Mouse (Mus musculus): ENCODE data around the gene Fam171a2.

Fam171a2 gene

GRCm38 (mm10) chr11:102447497-102447896, at the start of gene Fam171a2:
Gene Fam171a2 (minus strand): TSS chr11:102447682.
- DNase-seq: peak; percentile 97

GRCm38 (mm10) chr11:102496732-102497131, 49.2 kb upstream of the Fam171a2 start:
- DNase-seq: peak; percentile 44

- peak; percentile 55 for DNase-seq
These were observed 48.7 kb upstream of the Fam171a2 start for GRCm38 (mm10) chr11:102496206-102496605.

- DNase-seq: peak; percentile 3
These were observed 48.3 kb upstream of the Fam171a2 start for GRCm38 (mm10) chr11:102495742-102496141.

- DNase-seq: peak; percentile 24
These were observed 47.6 kb upstream of the Fam171a2 start for GRCm38 (mm10) chr11:102495114-102495513.

- DNase-seq: peak; percentile 93
These were observed 46.7 kb upstream of the Fam171a2 start for GRCm38 (mm10) chr11:102494063-102494650.

- DNase-seq: peak; percentile 85
These were observed 45.8 kb upstream of the Fam171a2 start for GRCm38 (mm10) chr11:102493241-102493640.

- DNase-seq: peak; percentile 24
These were observed 40.4 kb upstream of the Fam171a2 start for GRCm38 (mm10) chr11:102487901-102488300.

- DNase-seq: peak; percentile 90
These were observed 39.4 kb upstream of the Fam171a2 start for GRCm38 (mm10) chr11:102486733-102487386.

- peak; percentile 80 for DNase-seq
These were observed 34.3 kb upstream of the Fam171a2 start for GRCm38 (mm10) chr11:102481779-102482178.

- DNase-seq: peak; percentile 82
These were observed 33.4 kb upstream of the Fam171a2 start for GRCm38 (mm10) chr11:102480897-102481296.

GRCm38 (mm10) chr11:102480111-102480510, 32.6 kb upstream of the Fam171a2 start:
- DNase-seq: peak; percentile 77

- peak; percentile 90 for DNase-seq
These were observed 32.1 kb upstream of the Fam171a2 start for GRCm38 (mm10) chr11:102479581-102479980.

GRCm38 (mm10) chr11:102478671-102479070, 31.2 kb upstream of the Fam171a2 start:
- DNase-seq: peak; percentile 82

- no peak for DNase-seq
These were observed 27.5 kb upstream of the Fam171a2 start for GRCm38 (mm10) chr11:102475027-102475426.

GRCm38 (mm10) chr11:102469648-102470357, 22.3 kb upstream of the Fam171a2 start, which contains the start of gene Itga2b:
Gene Itga2b (minus strand): TSS chr11:102470122.
- DNase-seq: peak; percentile 89

GRCm38 (mm10) chr11:102467041-102467631, 19.7 kb upstream of the Fam171a2 start:
- peak; percentile 100 for DNase-seq

- DNase-seq: peak; percentile 98
These were observed 18.4 kb upstream of the Fam171a2 start for GRCm38 (mm10) chr11:102465713-102466436.

GRCm38 (mm10) chr11:102464901-102465300, 17.4 kb upstream of the Fam171a2 start:
- DNase-seq: peak; percentile 93

GRCm38 (mm10) chr11:102461764-102462163, 14.3 kb upstream of the Fam171a2 start:
- DNase-seq: no peak

GRCm38 (mm10) chr11:102460541-102460940, 13.1 kb upstream of the Fam171a2 start:
- DNase-seq: no peak

- DNase-seq: peak; percentile 97
These were observed 8.4 kb upstream of the Fam171a2 start for GRCm38 (mm10) chr11:102455740-102456396.

Measured in heart, adult 11 months (tissue).